Mouse (Mus musculus) forelimb bud, embryonic 11.5 days (tissue): ENCODE results near the gene Naaladl1.

ENCODE experiments used
- DNase-seq: peaks from one replicate; pipeline ENCODE4 v3.0.0-alpha.2; 2012; ENCODE audit warnings: low read depth, low spot score

Gene Naaladl1

GRCm38 (mm10) chr19:6105586-6105985 is at the start of gene Naaladl1:
TSS of gene Naaladl1 (plus strand) at chr19:6105782.
- no peak for DNase-seq

- no peak for DNase-seq
These were observed 48.9 kb upstream of the Naaladl1 start for GRCm38 (mm10) chr19:6056696-6057095.

- peak; percentile 98 for DNase-seq
These were observed 48.1 kb upstream of the Naaladl1 start, which contains the start of the genes Mrpl49 and Fau for GRCm38 (mm10) chr19:6057313-6058096. TSS of gene Mrpl49 (minus strand) at chr19:6057785. TSS of gene Fau (plus strand) at chr19:6057844.

- no peak for DNase-seq
These were observed 47.1 kb upstream of the Naaladl1 start for GRCm38 (mm10) chr19:6058513-6058912.

- DNase-seq = no peak
These were observed 46.6 kb upstream of the Naaladl1 start for GRCm38 (mm10) chr19:6058966-6059365.

GRCm38 (mm10) chr19:6061021-6061533 is 44.5 kb upstream of the Naaladl1 start, which contains the start of gene Znhit2:
TSS of gene Znhit2 (plus strand) at chr19:6061192.
- DNase-seq = peak; percentile 92

GRCm38 (mm10) chr19:6061641-6062302 is 43.8 kb upstream of the Naaladl1 start:
- no peak for DNase-seq

- no peak for DNase-seq
These were observed 43.2 kb upstream of the Naaladl1 start for GRCm38 (mm10) chr19:6062418-6062817.

GRCm38 (mm10) chr19:6063081-6063480 is 42.5 kb upstream of the Naaladl1 start:
- no peak for DNase-seq

GRCm38 (mm10) chr19:6066571-6066970 is 39.0 kb upstream of the Naaladl1 start:
- DNase-seq = no peak

- DNase-seq = peak; percentile 85
These were observed 38.4 kb upstream of the Naaladl1 start for GRCm38 (mm10) chr19:6067011-6067723.

GRCm38 (mm10) chr19:6067724-6068415 is 37.7 kb upstream of the Naaladl1 start, which contains the start of gene Tm7sf2:
TSS of gene Tm7sf2 (minus strand) at chr19:6068373.
- peak; percentile 86 for DNase-seq

GRCm38 (mm10) chr19:6068951-6069350 is 36.6 kb upstream of the Naaladl1 start:
- DNase-seq = no peak

- no peak for DNase-seq
These were observed 35.7 kb upstream of the Naaladl1 start for GRCm38 (mm10) chr19:6069851-6070250.

GRCm38 (mm10) chr19:6070571-6071250 is 34.9 kb upstream of the Naaladl1 start:
- no peak for DNase-seq

- DNase-seq = no peak
These were observed 34.3 kb upstream of the Naaladl1 start for GRCm38 (mm10) chr19:6071261-6071660.

GRCm38 (mm10) chr19:6073889-6074288 is 31.7 kb upstream of the Naaladl1 start:
- no peak for DNase-seq

- DNase-seq = peak; percentile 87
These were observed 28.8 kb upstream of the Naaladl1 start, which contains the start of gene Vps51 for GRCm38 (mm10) chr19:6076564-6077393. TSS of gene Vps51 (minus strand) at chr19:6077231.

- no peak for DNase-seq
These were observed 25.6 kb upstream of the Naaladl1 start, which contains the start of gene Tmem262 for GRCm38 (mm10) chr19:6079983-6080480. TSS of gene Tmem262 (plus strand) at chr19:6080033.
